8 mouse cellular contexts compared by ENCODE assay signal in the genomic region with DNA sequence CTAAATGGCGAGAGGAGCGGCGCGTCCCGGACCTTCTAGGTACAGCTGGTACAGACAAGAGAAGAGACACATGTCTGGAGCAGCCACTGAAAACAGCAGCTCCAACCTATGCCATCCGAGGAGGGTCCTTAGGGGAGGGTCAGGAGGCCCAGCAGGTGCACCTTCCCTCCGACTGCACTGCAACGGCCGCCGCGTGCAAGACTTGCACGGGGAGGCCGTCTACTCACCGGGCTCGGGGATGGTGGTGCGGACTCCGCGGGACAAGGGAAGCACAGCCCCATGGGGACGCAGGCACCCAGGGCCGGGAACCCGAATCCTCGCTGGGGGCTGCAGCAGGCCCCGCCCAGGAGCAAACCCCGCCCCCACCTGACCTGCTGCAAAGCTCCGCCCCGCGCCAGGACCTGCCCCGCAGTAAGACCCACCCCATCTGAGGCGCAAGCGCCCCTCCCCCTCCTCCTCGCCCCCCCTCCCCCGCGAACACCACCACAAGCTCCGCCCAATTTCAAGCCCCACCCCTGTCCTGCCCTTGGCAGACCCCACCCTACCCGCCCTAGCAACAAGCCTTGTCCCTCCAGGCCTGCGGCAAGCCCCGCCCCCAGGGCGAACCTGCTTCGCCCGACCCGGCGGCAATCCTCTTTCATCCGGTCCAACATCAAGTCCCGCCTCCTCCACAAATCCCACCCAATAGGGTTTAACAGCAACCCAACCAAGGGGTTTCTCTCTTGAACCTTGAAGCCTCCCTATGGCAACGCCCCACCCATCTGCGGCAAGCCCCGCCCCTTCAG. TPM values are rescaled to one million over a fixed set of nuclear protein-coding genes. Genes with fewer than 3 reads are reported as not detected.
DNase-seq lines count a peak whose midpoint lies in the region; ATAC-seq lines count a peak whose summit lies in the region.

A gene (minus strand): TSS at position 508 of the 785 bp plus-strand sequence.

- peak; percentile 96 for ATAC-seq in intestine, embryonic 15.5 days
- ATAC-seq in megakaryocyte-erythroid progenitor cell, adult 5-6 weeks (replicated peaks; ENCODE audit: low FRiP score, low TSS enrichment, poor library complexity, severe bottlenecking) = peak; percentile 97

- H3K27me3 ChIP-seq in embryonic facial prominence, embryonic 10.5 days (replicated peaks; ENCODE audit: low read depth, poor library complexity, severe bottlenecking) = peaks cover 28% of the 10 kb centered on the region
- H3K27me3 ChIP-seq in intestine, embryonic 15.5 days (replicated peaks) = no peaks in the 10 kb centered on the region

- peak within 1 kb of the TSS; percentile 56 for H3K9ac ChIP-seq in intestine, embryonic 15.5 days

- intact Hi-C loops in left cerebral cortex, postnatal 14 days (cut with DNase I) = no loop called here

- peak within 1 kb of the TSS; percentile 78 for H3K4me2 ChIP-seq in intestine, embryonic 15.5 days (replicated peaks)

- WGBS in embryonic facial prominence, embryonic 10.5 days = under 1% methylated on average over 45 of the region's 47 CpGs
- whole genome bisulfite sequencing in intestine, embryonic 15.5 days = 2% methylated on average over 40 of the region's 47 CpGs

- H3K9me3 ChIP-seq in embryonic facial prominence, embryonic 10.5 days = no peaks in the 10 kb centered on the region
- H3K9me3 ChIP-seq in intestine, embryonic 15.5 days = no peaks in the 10 kb centered on the region

- peak; percentile 94 for DNase-seq in adrenal gland, postnatal 14 days
- DNase-seq in embryonic facial prominence, embryonic 10.5 days (ENCODE audit: low spot score) = peak; percentile 92
- peak; percentile 29 to 62 for DNase-seq in gastrocnemius, postnatal 4 days (ENCODE audit: low spot score in 2 of 2)
- DNase-seq in left cerebral cortex, postnatal 14 days (ENCODE audit: low spot score in 2 of 2) = peak; percentile 92 to 98
- DNase-seq in right cerebral cortex, postnatal 14 days = peak; percentile 85
- peak; percentile 69 for DNase-seq in urinary bladder, postnatal 25 days (ENCODE audit: low spot score)

- no peaks in the 10 kb centered on the region for H3K36me3 ChIP-seq in embryonic facial prominence, embryonic 10.5 days (replicated peaks)
- H3K36me3 ChIP-seq in intestine, embryonic 15.5 days = no peaks in the 10 kb centered on the region

- peak within 1 kb of the TSS; percentile 70 for H3K4me3 ChIP-seq in embryonic facial prominence, embryonic 10.5 days
- H3K4me3 ChIP-seq in intestine, embryonic 15.5 days (replicated peaks) = peak within 1 kb of the TSS; percentile 61

- peak within 1 kb of the TSS; percentile 79 for H3K27ac ChIP-seq in embryonic facial prominence, embryonic 10.5 days (replicated peaks)
- peak within 1 kb of the TSS; percentile 81 for H3K27ac ChIP-seq in intestine, embryonic 15.5 days

- peaks cover 12% of the 10 kb centered on the region for H3K4me1 ChIP-seq in embryonic facial prominence, embryonic 10.5 days
- H3K4me1 ChIP-seq in intestine, embryonic 15.5 days (replicated peaks) = no peaks in the 10 kb centered on the region

RNA-seq across cellular contexts. Expression of the gene that starts here (rescaled TPM):
- total RNA-seq in adrenal gland, postnatal 14 days (2021) = 18.0 TPM in 2 replicates
- polyA plus RNA-seq in embryonic facial prominence, embryonic 10.5 days (2016; fragmentation: Nextera tagmentation; extraction: Ambion mirVana) = 6.4 and 8.6 TPM in 2 replicates
- 1 to 10 TPM; 2.7 to 2.8 TPM for total RNA-seq in gastrocnemius, postnatal 4 days (2021)
- polyA plus RNA-seq in intestine, embryonic 15.5 days (2015; fragmentation: Nextera tagmentation; extraction: Ambion mirVana) = 18.0 and 19.9 TPM in 2 replicates
- 10 to 100 TPM; 26.5 to 29.3 TPM for total RNA-seq in left cerebral cortex, postnatal 14 days (2021)
- total RNA-seq in megakaryocyte-erythroid progenitor cell, adult 5-6 weeks (2014; fragmentation: Nextera tagmentation) = 22.7 and 26.2 TPM in 2 replicates
- 16.6 and 21.8 TPM in 2 replicates for total RNA-seq in megakaryocyte-erythroid progenitor cell, adult 5-6 weeks (2017)

Comparison
In these comparisons a context has a peak if more than half of its experiments do, and no peak if none do; other contexts are left out.
1. Peak in every context shown above with its lines: DNase-seq, ATAC-seq, H3K4me3 ChIP-seq and H3K27ac ChIP-seq.